Mouse (Mus musculus) midbrain, postnatal 0 days (tissue): ENCODE measurements around the gene Mettl14. TPM values are rescaled to one million over a fixed set of nuclear protein-coding genes. Genes with fewer than 3 reads are reported as not detected.
A peak's percentile ranks its signal among the peaks of the same experiment; 100 is the strongest.

Source experiments
- ATAC-seq: fragments of 200-750 bp; cut with Nextera tagmentation; 2 replicates; pipeline ENCODE4 v1.8.0; 2017; ENCODE audit warnings: moderate number of reproducible peaks, mild to moderate bottlenecking, moderate TSS enrichment, moderate library complexity; ENCODE audit not compliant: low FRiP score
- DNase-seq: peaks from one replicate; pipeline ENCODE4 v3.0.0-alpha.2; 2015; ENCODE audit warnings: low spot score
- H3K27ac ChIP-seq: fragments of 300-500 bp; sonication (generic); 2 replicates; pipeline ENCODE4 v1.5.1; 2014; ENCODE audit warnings: low read depth, mild to moderate bottlenecking, low read length, mixed read lengths
- H3K27me3 ChIP-seq: fragments of 300-500 bp; sonication (generic); 2 replicates; pipeline ENCODE4 v1.6.1; 2014; ENCODE audit warnings: low read length, control low read depth, mixed read lengths; ENCODE audit not compliant: insufficient read depth
- H3K36me3 ChIP-seq: fragments of 300-500 bp; sonication (generic); 2 replicates; pipeline ENCODE4 v1.6.1; 2014; ENCODE audit warnings: low read length, control low read depth, mixed read lengths; ENCODE audit not compliant: insufficient read depth
- H3K4me1 ChIP-seq: fragments of 300-500 bp; sonication (generic); 2 replicates; pipeline ENCODE4 v1.6.1; 2014; ENCODE audit warnings: mild to moderate bottlenecking, control low read depth, antibody characterized with exemption, low read length, mixed read lengths; ENCODE audit not compliant: insufficient read depth
- H3K4me2 ChIP-seq: fragments of 300-500 bp; sonication (generic); 2 replicates; pipeline ENCODE4 v1.6.1; 2014; ENCODE audit warnings: low read depth, mild to moderate bottlenecking, low read length, mixed read lengths; ENCODE audit not compliant: poor library complexity, severe bottlenecking
- H3K4me3 ChIP-seq: fragments of 300-500 bp; sonication (generic); 2 replicates; pipeline ENCODE4 v1.5.1; 2014; ENCODE audit warnings: low read depth, mild to moderate bottlenecking, low read length, moderate library complexity
- H3K9ac ChIP-seq: fragments of 300-500 bp; sonication (generic); replicated peaks from 2 replicates; pipeline ENCODE4 v1.6.1; 2014; ENCODE audit warnings: mild to moderate bottlenecking, low read length, moderate library complexity, mixed read lengths; ENCODE audit not compliant: poor library complexity, severe bottlenecking
- H3K9me3 ChIP-seq: fragments of 300-500 bp; sonication (generic); 2 replicates; pipeline ENCODE4 v1.6.1; 2016; ENCODE audit warnings: low read length, control low read depth
- CTCF ChIP-seq: IDR thresholded peaks from 2 replicates; pipeline ENCODE4 v1.5.1; 2016; ENCODE audit warnings: antibody characterized with exemption, mild to moderate bottlenecking
- WGBS: fragments of 180-500 bp; shearing (Covaris S2); extraction: QIAGEN DNeasy Blood & Tissue Kit; methylation state at CpG from one replicate; pipeline ENCODE4 v1.1.7; 2014; 5-methylcytosine and 5-hydroxymethylcytosine counted together
- polyA plus RNA-seq: library from polyadenylated mRNA; unstranded; fragments of >200 nt; fragmentation: Nextera tagmentation; extraction: Ambion mirVana; gene quantifications from 2 replicates; pipeline ENCODE4 v1.2.1, GENCODE M21; 2015
- total RNA-seq: library from RNA; depleted of rRNA; stranded (reverse); fragments of >200 nt; gene quantifications from 2 replicates; pipeline ENCODE4 v1.2.3, GENCODE M21; 2014

Mettl14 gene
- total and polyA plus RNA-seq, 2 experiments from 2014 or later = 3.8 to 14.4 TPM

- Histone ChIP-seq H3K9me3 (no peaks in the 10 kb centered on the region), H3K36me3 (no peaks in the 10 kb centered on the region), H3K9ac (no peak overlapping the region), H3K27me3 (no peaks in the 10 kb centered on the region), H3K4me2 (no peak overlapping the region), H3K4me3 (no peak overlapping the region), H3K27ac (no peak overlapping the region), H3K4me1 (no peaks in the 10 kb centered on the region)
- no peak for ATAC-seq
- 68% methylated on average over 2 of the region's 2 CpGs for WGBS
- TF ChIP-seq CTCF = no peak
- no peak for DNase-seq
These were observed 39.7 kb upstream of the Mettl14 start for GRCm38 (mm10) chr3:123425647-123426046.

GRCm38 (mm10) chr3:123413173-123413572 is 27.3 kb upstream of the Mettl14 start:
- peak; percentile 41 for TF ChIP-seq CTCF
- 29% methylated on average over 5 of the region's 5 CpGs for WGBS

GRCm38 (mm10) chr3:123411821-123412578 is 26.1 kb upstream of the Mettl14 start:
- Histone ChIP-seq H3K27me3 (no peaks in the 10 kb centered on the region), H3K4me2 (no peak overlapping the region), H3K4me3 (no peak overlapping the region), H3K36me3 (no peaks in the 10 kb centered on the region), H3K9ac (no peak overlapping the region), H3K4me1 (no peaks in the 10 kb centered on the region), H3K9me3 (no peaks in the 10 kb centered on the region), H3K27ac (no peak overlapping the region)
- TF ChIP-seq CTCF = no peak
- WGBS = 76% methylated on average over 6 of the region's 6 CpGs
- DNase-seq = no peak
- ATAC-seq = no peak

More at GRCm38 (mm10) chr3:123413173-123413572, 27.3 kb upstream of the Mettl14 start:
- Histone ChIP-seq H3K9ac (no peak overlapping the region), H3K4me1 (no peaks in the 10 kb centered on the region), H3K9me3 (no peaks in the 10 kb centered on the region), H3K36me3 (no peaks in the 10 kb centered on the region), H3K4me2 (no peak overlapping the region), H3K27me3 (no peaks in the 10 kb centered on the region), H3K4me3 (no peak overlapping the region), H3K27ac (no peak overlapping the region)
- DNase-seq (no peak), ATAC-seq (no peak)

- no peaks in the 10 kb centered on the region for H3K9me3 ChIP-seq
- no peaks in the 10 kb centered on the region for H3K36me3 ChIP-seq
- H3K9ac ChIP-seq = no peak overlapping the region
- DNase-seq (no peak), ATAC-seq (no peak)
- no peak for TF ChIP-seq CTCF
- no peaks in the 10 kb centered on the region for H3K4me1 ChIP-seq
- 88% methylated on average over 3 of the region's 3 CpGs for WGBS
- H3K27ac ChIP-seq = no peak overlapping the region
- no peaks in the 10 kb centered on the region for H3K27me3 ChIP-seq
- H3K4me2 ChIP-seq = no peak overlapping the region
- no peak overlapping the region for H3K4me3 ChIP-seq
These were observed 19.0 kb upstream of the Mettl14 start for GRCm38 (mm10) chr3:123404945-123405344.

GRCm38 (mm10) chr3:123397562-123398481 is 11.9 kb upstream of the Mettl14 start:
- DNase-seq (no peak), ATAC-seq (no peak)
- no peaks in the 10 kb centered on the region for H3K27me3 ChIP-seq
- WGBS = 84% methylated on average over 9 of the region's 9 CpGs
- H3K36me3 ChIP-seq = no peaks in the 10 kb centered on the region
- H3K4me3 ChIP-seq = no peak overlapping the region
- H3K4me2 ChIP-seq = no peak overlapping the region
- TF ChIP-seq CTCF = no peak
- no peaks in the 10 kb centered on the region for H3K4me1 ChIP-seq
- H3K27ac ChIP-seq = no peak overlapping the region
- no peaks in the 10 kb centered on the region for H3K9me3 ChIP-seq
- no peak overlapping the region for H3K9ac ChIP-seq

GRCm38 (mm10) chr3:123395611-123396010 is 9.7 kb upstream of the Mettl14 start:
- no peaks in the 10 kb centered on the region for H3K27me3 ChIP-seq
- ATAC-seq = no peak
- H3K9me3 ChIP-seq = no peaks in the 10 kb centered on the region
- no peak overlapping the region for H3K4me3 ChIP-seq
- H3K27ac ChIP-seq = no peak overlapping the region
- no peak overlapping the region for H3K4me2 ChIP-seq
- TF ChIP-seq CTCF = no peak
- no peaks in the 10 kb centered on the region for H3K36me3 ChIP-seq
- H3K4me1 ChIP-seq = no peaks in the 10 kb centered on the region
- 83% methylated on average over 5 of the region's 5 CpGs for WGBS
- no peak for DNase-seq
- H3K9ac ChIP-seq = no peak overlapping the region
